32 mouse cellular contexts compared by ENCODE assay signal in the genomic region with DNA sequence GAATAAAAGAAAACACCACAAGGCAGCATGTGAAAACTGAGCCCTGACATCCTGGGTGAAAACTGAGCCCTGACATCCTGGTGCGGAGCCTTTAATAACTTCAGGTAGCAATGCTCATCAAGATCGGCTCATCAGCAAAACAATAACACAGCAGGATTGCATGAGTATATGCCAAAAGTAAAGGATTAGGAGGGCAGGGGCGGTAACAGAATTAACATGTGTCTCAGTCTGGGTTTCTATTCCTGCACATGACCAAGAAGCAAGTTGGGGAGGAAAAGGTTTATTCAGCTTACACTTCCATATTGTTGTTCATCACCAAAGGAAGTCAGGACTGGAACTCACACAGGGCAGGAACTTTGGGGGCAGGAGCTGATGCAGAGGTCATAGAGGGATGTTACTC.
"Had no signal": no experiment of that assay in that cellular context is flagged by ENCODE, and none has a peak within 500 bp of the region (broad histone marks: within the 10 kb centered on the region; RNA-seq: fewer than 3 reads in every experiment).

No protein-coding gene starts in this region.

- H3K4me3 ChIP-seq: left cerebral cortex, adult 2 months; limb, embryonic 10.5 days; limb, embryonic 12.5 days; limb, embryonic 13.5 days; limb, embryonic 15.5 days; liver, embryonic 12.5 days; liver, embryonic 13.5 days; liver, embryonic 15.5 days; lung, embryonic 15.5 days; megakaryocyte, embryonic 14.5 days; midbrain, embryonic 10.5 days; midbrain, embryonic 12.5 days; midbrain, embryonic 13.5 days; midbrain, embryonic 15.5 days; myocyte had no signal

- H3K27me3 ChIP-seq: limb, embryonic 12.5 days; limb, embryonic 13.5 days; limb, embryonic 15.5 days; liver, embryonic 12.5 days; liver, embryonic 13.5 days; liver, embryonic 15.5 days; lung, embryonic 15.5 days; megakaryocyte, embryonic 14.5 days; midbrain, embryonic 12.5 days; midbrain, embryonic 13.5 days; midbrain, embryonic 15.5 days had no signal

- H3K27ac ChIP-seq: left cerebral cortex, adult 2 months; limb, embryonic 10.5 days; limb, embryonic 12.5 days; limb, embryonic 13.5 days; limb, embryonic 15.5 days; liver, embryonic 12.5 days; liver, embryonic 13.5 days; liver, embryonic 14.5 days; liver, embryonic 15.5 days; lung, embryonic 15.5 days; macrophage; midbrain, embryonic 10.5 days; midbrain, embryonic 12.5 days; midbrain, embryonic 13.5 days; midbrain, embryonic 15.5 days had no signal

- H3K9ac ChIP-seq: limb, embryonic 12.5 days; limb, embryonic 13.5 days; limb, embryonic 15.5 days; liver, embryonic 12.5 days; liver, embryonic 13.5 days; liver, embryonic 14.5 days; liver, embryonic 15.5 days; liver, postnatal 0 days; lung, embryonic 14.5 days; lung, embryonic 15.5 days; midbrain, embryonic 12.5 days; midbrain, embryonic 13.5 days; midbrain, embryonic 15.5 days had no signal

- H3K9me3 ChIP-seq: limb, embryonic 10.5 days; limb, embryonic 12.5 days; limb, embryonic 13.5 days; limb, embryonic 15.5 days; liver, embryonic 12.5 days; liver, embryonic 13.5 days; liver, embryonic 15.5 days; lung, embryonic 15.5 days; megakaryocyte, embryonic 14.5 days; midbrain, embryonic 10.5 days; midbrain, embryonic 12.5 days; midbrain, embryonic 13.5 days; midbrain, embryonic 15.5 days had no signal

- H3K4me2 ChIP-seq: limb, embryonic 12.5 days; limb, embryonic 13.5 days; limb, embryonic 15.5 days; liver, embryonic 11.5 days; liver, embryonic 12.5 days; liver, embryonic 13.5 days; liver, embryonic 15.5 days; lung, embryonic 14.5 days; lung, embryonic 15.5 days; midbrain, embryonic 11.5 days; midbrain, embryonic 12.5 days; midbrain, embryonic 13.5 days; midbrain, embryonic 15.5 days had no signal

- H3K36me3 ChIP-seq: limb, embryonic 10.5 days; limb, embryonic 12.5 days; limb, embryonic 13.5 days; limb, embryonic 15.5 days; liver, embryonic 12.5 days; liver, embryonic 13.5 days; liver, embryonic 15.5 days; lung, embryonic 15.5 days; midbrain, embryonic 10.5 days; midbrain, embryonic 12.5 days; midbrain, embryonic 13.5 days; midbrain, embryonic 15.5 days had no signal

- ATAC-seq: liver, embryonic 12.5 days; liver, postnatal 0 days; lung, postnatal 0 days; midbrain, embryonic 13.5 days; midbrain, embryonic 15.5 days; midbrain, embryonic 16.5 days had no signal

- DNase-seq: left cerebral cortex, postnatal 4 days; liver; liver, embryonic 13.5 days; liver, postnatal 0 days; lung, adult 18-20 months; lung, adult 2 months; lung, embryonic 14.5 days; lung, postnatal 10 days; lung, postnatal 14 days; lung, postnatal 36 days; lung, postnatal 4 days; midbrain, embryonic 14.5 days had no signal

- H3K4me1 ChIP-seq: limb, embryonic 12.5 days; limb, embryonic 13.5 days; limb, embryonic 15.5 days; liver, embryonic 12.5 days; liver, embryonic 13.5 days; liver, embryonic 15.5 days; lung, embryonic 15.5 days; megakaryocyte, embryonic 14.5 days; midbrain, embryonic 10.5 days; midbrain, embryonic 12.5 days; midbrain, embryonic 13.5 days; midbrain, embryonic 15.5 days had no signal
